Mouse (Mus musculus): ENCODE results near the gene Pdzd7. TPM values are rescaled to one million over a fixed set of nuclear protein-coding genes. Genes with fewer than 3 reads are reported as not detected.
A peak's percentile ranks its signal among the peaks of the same experiment; 100 is the strongest.

The Pdzd7 gene
- polyA plus RNA-seq, 1 experiment from 2014 or later, result 2.7 TPM

GRCm38 (mm10) chr19:45063565-45064292 lies 18.2 kb upstream of the Pdzd7 start:
- Histone ChIP-seq H3K9ac (replicated peaks; ENCODE audit: low read depth, low read length) (peak overlapping the region; percentile 19; the same call in 1 of the 2 replicates), H3K27me3 (replicated peaks; ENCODE audit: control insufficient read depth, insufficient read depth, low read length) (peaks cover 51% of the 10 kb centered on the region), H3K4me3 (replicated peaks; ENCODE audit: low read length) (peak overlapping the region; percentile 17; the same call in 1 of the 2 replicates), H3K4me1 (replicated peaks; ENCODE audit: control insufficient read depth, insufficient read depth, low read length) (peaks cover 11% of the 10 kb centered on the region), H3K27ac (ENCODE audit: low read length) (no peak overlapping the region), H3K36me3 (ENCODE audit: control insufficient read depth, insufficient read depth) (no peaks in the 10 kb centered on the region), H3K9me3 (ENCODE audit: control insufficient read depth, low read length) (no peaks in the 10 kb centered on the region), H3K4me2 (ENCODE audit: low read length) (peak overlapping the region; percentile 29)
- peak; percentile 48; the same call in 1 of the 2 replicates for ATAC-seq
- WGBS, result 39% methylated on average over 19 of the region's 20 CpGs

GRCm38 (mm10) chr19:45058841-45059240 lies 13.3 kb upstream of the Pdzd7 start:
- H3K9me3 ChIP-seq (ENCODE audit: control insufficient read depth, low read length), result no peaks in the 10 kb centered on the region
- H3K4me3 ChIP-seq (replicated peaks; ENCODE audit: low read length), result peak overlapping the region; percentile 67
- WGBS, result 1% methylated on average over 14 of the region's 14 CpGs
- H3K27ac ChIP-seq (ENCODE audit: low read length), result peak overlapping the region; percentile 95
- H3K4me2 ChIP-seq (ENCODE audit: low read length), result peak overlapping the region; percentile 65
- ATAC-seq, result no peak
- H3K36me3 ChIP-seq (ENCODE audit: control insufficient read depth, insufficient read depth), result 0 out of 2 replicates have a peak, but pooled peaks cover 5% of the 10 kb centered on the region
- peaks cover 3% of the 10 kb centered on the region; the same call in 1 of the 2 replicates for H3K27me3 ChIP-seq (replicated peaks; ENCODE audit: control insufficient read depth, insufficient read depth, low read length)
- peak overlapping the region; percentile 84 for H3K9ac ChIP-seq (replicated peaks; ENCODE audit: low read depth, low read length)
- H3K4me1 ChIP-seq (replicated peaks; ENCODE audit: control insufficient read depth, insufficient read depth, low read length), result peaks cover 18% of the 10 kb centered on the region

- H3K4me2 ChIP-seq (ENCODE audit: low read length), result peak overlapping the region; percentile 65
- no peaks in the 10 kb centered on the region for H3K27me3 ChIP-seq (replicated peaks; ENCODE audit: control insufficient read depth, insufficient read depth, low read length)
- WGBS, result under 1% methylated on average over 34 of the region's 34 CpGs
- H3K9ac ChIP-seq (replicated peaks; ENCODE audit: low read depth, low read length), result peak overlapping the region; percentile 84
- peak; percentile 91 for ATAC-seq
- peak overlapping the region; percentile 67 for H3K4me3 ChIP-seq (replicated peaks; ENCODE audit: low read length)
- 0 out of 2 replicates have a peak, but pooled peaks cover 5% of the 10 kb centered on the region for H3K36me3 ChIP-seq (ENCODE audit: control insufficient read depth, insufficient read depth)
- no peaks in the 10 kb centered on the region for H3K9me3 ChIP-seq (ENCODE audit: control insufficient read depth, low read length)
- H3K4me1 ChIP-seq (replicated peaks; ENCODE audit: control insufficient read depth, insufficient read depth, low read length), result peaks cover 18% of the 10 kb centered on the region
- H3K27ac ChIP-seq (ENCODE audit: low read length), result peak overlapping the region; percentile 95
These were observed 12.8 kb upstream of the Pdzd7 start for GRCm38 (mm10) chr19:45058113-45058839.

- Histone ChIP-seq H3K4me2 (ENCODE audit: low read length) (peak overlapping the region; percentile 65), H3K27ac (ENCODE audit: low read length) (peak overlapping the region; percentile 95), H3K9me3 (ENCODE audit: control insufficient read depth, low read length) (no peaks in the 10 kb centered on the region), H3K4me1 (replicated peaks; ENCODE audit: control insufficient read depth, insufficient read depth, low read length) (peaks cover 18% of the 10 kb centered on the region), H3K27me3 (replicated peaks; ENCODE audit: control insufficient read depth, insufficient read depth, low read length) (no peaks in the 10 kb centered on the region), H3K4me3 (replicated peaks; ENCODE audit: low read length) (peak overlapping the region; percentile 67), H3K36me3 (ENCODE audit: control insufficient read depth, insufficient read depth) (0 out of 2 replicates have a peak, but pooled peaks cover 5% of the 10 kb centered on the region), H3K9ac (replicated peaks; ENCODE audit: low read depth, low read length) (peak overlapping the region; percentile 84)
- no peak for ATAC-seq
- 47% methylated on average over 7 of the region's 7 CpGs for WGBS
These were observed 12.2 kb upstream of the Pdzd7 start for GRCm38 (mm10) chr19:45057724-45058112.

- peak overlapping the region; percentile 95 for H3K27ac ChIP-seq (ENCODE audit: low read length)
- no peak for ATAC-seq
- H3K36me3 ChIP-seq (ENCODE audit: control insufficient read depth, insufficient read depth), result peaks cover 8% of the 10 kb centered on the region; the same call in 1 of the 2 replicates
- peak overlapping the region; percentile 67 for H3K4me3 ChIP-seq (replicated peaks; ENCODE audit: low read length)
- WGBS, result 83% methylated on average over 7 of the region's 7 CpGs
- no peaks in the 10 kb centered on the region for H3K27me3 ChIP-seq (replicated peaks; ENCODE audit: control insufficient read depth, insufficient read depth, low read length)
- peaks cover 18% of the 10 kb centered on the region for H3K4me1 ChIP-seq (replicated peaks; ENCODE audit: control insufficient read depth, insufficient read depth, low read length)
- H3K9ac ChIP-seq (replicated peaks; ENCODE audit: low read depth, low read length), result peak overlapping the region; percentile 84; the same call in 1 of the 2 replicates
- peak overlapping the region; percentile 65 for H3K4me2 ChIP-seq (ENCODE audit: low read length)
- no peaks in the 10 kb centered on the region for H3K9me3 ChIP-seq (ENCODE audit: control insufficient read depth, low read length)
These were observed 11.6 kb upstream of the Pdzd7 start for GRCm38 (mm10) chr19:45056908-45057698.

- peaks cover 18% of the 10 kb centered on the region for H3K4me1 ChIP-seq (replicated peaks; ENCODE audit: control insufficient read depth, insufficient read depth, low read length)
- H3K4me2 ChIP-seq (ENCODE audit: low read length), result no peak overlapping the region
- WGBS, result 42% methylated on average over 4 of the region's 4 CpGs
- H3K4me3 ChIP-seq (replicated peaks; ENCODE audit: low read length), result no peak overlapping the region
- no peak overlapping the region for H3K27ac ChIP-seq (ENCODE audit: low read length)
- no peak overlapping the region for H3K9ac ChIP-seq (replicated peaks; ENCODE audit: low read depth, low read length)
- no peaks in the 10 kb centered on the region for H3K27me3 ChIP-seq (replicated peaks; ENCODE audit: control insufficient read depth, insufficient read depth, low read length)
- H3K9me3 ChIP-seq (ENCODE audit: control insufficient read depth, low read length), result no peaks in the 10 kb centered on the region
- no peak for ATAC-seq
- H3K36me3 ChIP-seq (ENCODE audit: control insufficient read depth, insufficient read depth), result peaks cover 10% of the 10 kb centered on the region; the same call in 1 of the 2 replicates
These were observed 10.8 kb upstream of the Pdzd7 start for GRCm38 (mm10) chr19:45056364-45056763.

- ATAC-seq, result no peak
- no peaks in the 10 kb centered on the region for H3K9me3 ChIP-seq (ENCODE audit: control insufficient read depth, low read length)
- H3K9ac ChIP-seq (replicated peaks; ENCODE audit: low read depth, low read length), result no peak overlapping the region
- H3K27ac ChIP-seq (ENCODE audit: low read length), result no peak overlapping the region
- WGBS, result 88% methylated on average over 6 of the region's 6 CpGs
- H3K4me1 ChIP-seq (replicated peaks; ENCODE audit: control insufficient read depth, insufficient read depth, low read length), result peaks cover 24% of the 10 kb centered on the region
- no peaks in the 10 kb centered on the region for H3K27me3 ChIP-seq (replicated peaks; ENCODE audit: control insufficient read depth, insufficient read depth, low read length)
- H3K36me3 ChIP-seq (ENCODE audit: control insufficient read depth, insufficient read depth), result peaks cover 15% of the 10 kb centered on the region; the same call in 1 of the 2 replicates
- H3K4me2 ChIP-seq (ENCODE audit: low read length), result no peak overlapping the region
- H3K4me3 ChIP-seq (replicated peaks; ENCODE audit: low read length), result no peak overlapping the region
These were observed 9.6 kb upstream of the Pdzd7 start for GRCm38 (mm10) chr19:45054892-45055690.

- H3K27ac ChIP-seq (ENCODE audit: low read length), result no peak overlapping the region
- H3K36me3 ChIP-seq (ENCODE audit: control insufficient read depth, insufficient read depth), result peaks cover 15% of the 10 kb centered on the region; the same call in 1 of the 2 replicates
- H3K9ac ChIP-seq (replicated peaks; ENCODE audit: low read depth, low read length), result no peak overlapping the region
- 88% methylated on average over 8 of the region's 8 CpGs for WGBS
- H3K4me3 ChIP-seq (replicated peaks; ENCODE audit: low read length), result no peak overlapping the region
- ATAC-seq, result no peak
- no peaks in the 10 kb centered on the region for H3K9me3 ChIP-seq (ENCODE audit: control insufficient read depth, low read length)
- H3K4me1 ChIP-seq (replicated peaks; ENCODE audit: control insufficient read depth, insufficient read depth, low read length), result peaks cover 33% of the 10 kb centered on the region
- no peaks in the 10 kb centered on the region for H3K27me3 ChIP-seq (replicated peaks; ENCODE audit: control insufficient read depth, insufficient read depth, low read length)
- H3K4me2 ChIP-seq (ENCODE audit: low read length), result no peak overlapping the region
These were observed 7.9 kb upstream of the Pdzd7 start for GRCm38 (mm10) chr19:45053451-45053850.

All from forebrain, embryonic 16.5 days (tissue).